Mouse (Mus musculus): Measurements from ENCODE around the gene Sept3.

DNA sequence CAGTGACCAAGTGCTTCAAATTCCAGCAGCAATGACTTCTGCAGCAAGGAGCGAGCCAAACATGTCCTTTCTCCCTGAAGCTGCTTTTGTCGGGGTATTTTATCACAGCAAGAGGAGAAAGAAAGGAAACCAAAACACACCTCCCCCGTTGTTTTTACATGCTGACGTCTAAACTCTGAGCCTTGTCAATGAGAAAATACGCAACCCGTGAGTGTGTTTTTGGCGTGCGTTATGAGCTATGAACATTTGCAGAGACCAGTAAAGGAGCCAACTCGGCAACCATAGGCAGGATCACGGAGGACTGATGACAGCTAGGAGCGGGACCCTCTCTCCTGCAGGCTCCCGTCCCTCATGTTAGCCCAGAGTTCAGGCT, 31.0 kb upstream of the Sept3 start:
- TF ChIP-seq MAFK (IDR thresholded peaks at IDR 0.05; ENCODE audit: insufficient read depth, low read depth, low read length) (no peak), ZNF384 (IDR thresholded peaks at IDR 0.05; ENCODE audit: low read depth, low read length) (no peak), ZC3H11A (IDR thresholded peaks at IDR 0.05; ENCODE audit: borderline replicate concordance, low read depth, low read length) (no peak), CHD2 (IDR thresholded peaks at IDR 0.05; ENCODE audit: low read depth, low read length) (no peak), HCFC1 (IDR thresholded peaks at IDR 0.05; ENCODE audit: borderline replicate concordance, insufficient read depth, low read length) (no peak)
